Mouse (Mus musculus) urinary bladder, adult 2 months (tissue): Measurements from ENCODE around the gene Klf8. TPM values are rescaled to one million over a fixed set of nuclear protein-coding genes. Genes with fewer than 3 reads are reported as not detected.

Experiments
- DNase-seq: peaks from one replicate; pipeline ENCODE4 v3.0.0; 2022; ENCODE audit warnings: low spot score
- polyA plus RNA-seq: library from polyadenylated mRNA; depleted of rRNA; stranded (reverse); fragments of >200 nt; gene quantifications from 2 replicates; pipeline ENCODE4 v1.2.3, GENCODE M21; 2012; rRNA removed

The Klf8 gene
- polyA plus RNA-seq, 1 experiment, result 2.0 TPM

DNA sequence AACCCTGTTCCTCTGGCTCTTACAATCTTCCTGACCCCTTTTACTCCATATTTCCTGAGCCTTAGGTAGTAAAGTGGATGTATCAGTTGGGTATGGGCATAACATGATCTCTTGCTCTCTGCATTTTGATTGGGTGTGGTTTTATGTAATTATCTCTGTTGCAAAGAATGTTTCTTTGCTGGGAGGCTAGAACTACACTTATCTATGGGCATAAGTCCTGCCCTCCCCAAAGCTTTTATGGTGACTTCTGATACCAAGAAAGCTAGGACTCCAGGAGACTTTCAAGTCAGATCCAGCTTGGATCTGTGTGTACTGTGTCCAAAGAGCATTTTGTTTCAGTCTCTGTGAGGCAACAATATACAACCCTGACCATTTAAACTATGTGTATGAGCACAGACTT lies 202.3 kb downstream of the Klf8 start:
- no peak for DNase-seq

DNA sequence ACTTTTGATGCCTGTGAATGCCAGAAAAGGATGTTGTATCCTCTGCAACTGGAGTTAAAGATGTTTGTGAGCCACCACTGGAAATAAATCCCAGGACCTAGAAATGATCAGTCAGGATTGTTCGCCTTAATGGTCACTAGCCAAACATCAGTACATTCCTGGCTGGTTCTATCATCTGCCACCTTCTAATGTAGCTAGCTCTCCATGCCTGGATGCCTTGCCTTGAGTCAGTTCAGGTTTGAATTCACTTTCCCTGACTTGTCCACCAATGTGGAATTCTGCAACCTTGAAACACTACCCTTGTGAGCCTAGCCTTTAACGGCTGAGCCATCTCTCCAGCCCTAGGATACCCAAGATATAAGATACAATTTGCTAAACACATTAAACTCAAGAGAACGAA lies 202.8 kb downstream of the Klf8 start:
- no peak for DNase-seq

Other genes starting within 250 kb of the Klf8 start
- 0.03 and 0.06 TPM in 2 replicates for gene Usp51, start 231.0 kb upstream of the Klf8 start, polyA plus RNA-seq
- 25.4 and 29.9 TPM in 2 replicates for gene Mageh1, start 199.9 kb upstream of the Klf8 start, polyA plus RNA-seq
- gene Foxr2, start 118.7 kb upstream of the Klf8 start, polyA plus RNA-seq, result 0.04 and 0.08 TPM in 2 replicates
- 6.5 and 7.7 TPM in 2 replicates for gene Rragb, start 97.5 kb upstream of the Klf8 start, polyA plus RNA-seq